Mouse (Mus musculus) CH12.LX (cell line): ENCODE results near the gene Gm45208.

Experiments
- CTCF ChIP-seq, 2 experiments: IDR thresholded peaks in 1 of 2; conservative IDR thresholded peaks in 1 of 2; 2 replicates each; pipeline ENCODE4 v1.5.1; 2011 to 2012; ENCODE audit warnings: low read depth in 2 of 2, low read length in 2 of 2, improper control_type of control experiment in 1 of 2, inconsistent platforms in 1 of 2, mild to moderate bottlenecking in 1 of 2, moderate library complexity in 1 of 2
- EP300 ChIP-seq: IDR thresholded peaks from 2 replicates; pipeline ENCODE4 v1.6.1; 2011; ENCODE audit warnings: low read length, improper control_type of control experiment
- ETS1 ChIP-seq: conservative IDR thresholded peaks from 2 replicates; pipeline ENCODE4 v1.6.1; 2012; ENCODE audit warnings: low read depth, mild to moderate bottlenecking, inconsistent platforms, low read length, improper control_type of control experiment, moderate library complexity
- POLR2AphosphoS2 ChIP-seq: IDR thresholded peaks from 2 replicates; pipeline ENCODE4 v1.6.1; 2011; ENCODE audit warnings: low read depth, low read length, improper control_type of control experiment
- TCF12 ChIP-seq: IDR thresholded peaks from 2 replicates; pipeline ENCODE4 v1.6.1; 2014; ENCODE audit warnings: low read depth, mild to moderate bottlenecking, inconsistent platforms, low read length, improper control_type of control experiment
- USF1 ChIP-seq: IDR thresholded peaks from 2 replicates; pipeline ENCODE4 v1.6.1; 2014; ENCODE audit warnings: low read depth, mild to moderate bottlenecking, inconsistent platforms, low read length, improper control_type of control experiment
- ZC3H11A ChIP-seq: IDR thresholded peaks from 2 replicates; pipeline ENCODE4 v1.6.1; 2012; ENCODE audit warnings: low read depth, mild to moderate bottlenecking, inconsistent platforms, low read length, improper control_type of control experiment

DNA sequence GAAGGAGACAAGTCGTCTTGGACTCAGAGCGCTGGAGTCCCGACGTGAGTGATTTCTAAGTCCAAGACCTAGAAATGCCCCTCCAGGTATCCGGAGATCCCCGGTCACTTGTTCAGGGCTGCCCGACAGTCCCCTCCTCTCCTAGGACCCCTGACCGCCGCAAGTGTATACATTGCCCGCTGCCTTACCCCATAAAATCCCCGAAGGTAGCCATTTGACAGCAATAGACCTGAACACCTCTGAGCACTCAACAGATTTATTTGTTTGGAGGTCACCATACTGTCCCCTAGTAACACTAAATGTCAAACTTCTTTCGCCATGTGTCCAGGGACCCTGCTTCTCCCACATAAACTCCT lies 42.0 kb upstream of the Gm45208 start:
- TF ChIP-seq CTCF (conservative IDR thresholded peaks at IDR 0.05 in 1 of 2, IDR thresholded peaks at IDR 0.05 in 1 of 2; ENCODE audit: low read depth in 2 of 2, low read length in 2 of 2) (no peak), POLR2AphosphoS2 (no peak), TCF12 (no peak), ETS1 (no peak), EP300 (no peak), USF1 (no peak), ZC3H11A (no peak)
